Mouse (Mus musculus): ENCODE data around the gene Rell1.

GRCm38 (mm10) chr5:63918201-63918600, 50.5 kb downstream of the Rell1 start:
- TF ChIP-seq CTCF (IDR thresholded peaks at IDR 0.05; ENCODE audit: low read depth) (no peak), EP300 (IDR thresholded peaks at IDR 0.05; ENCODE audit: low read depth) (no peak)

All from heart, postnatal 0 days (tissue).